Mouse (Mus musculus): ENCODE results near the gene Adig. TPM values are rescaled to one million over a fixed set of nuclear protein-coding genes. Genes with fewer than 3 reads are reported as not detected.

Gene Adig
- not detected for total RNA-seq (2021)
- long read RNA-seq, experiment 1 = 0 reads
- long read RNA-seq, experiment 2 = 0 reads

DNA sequence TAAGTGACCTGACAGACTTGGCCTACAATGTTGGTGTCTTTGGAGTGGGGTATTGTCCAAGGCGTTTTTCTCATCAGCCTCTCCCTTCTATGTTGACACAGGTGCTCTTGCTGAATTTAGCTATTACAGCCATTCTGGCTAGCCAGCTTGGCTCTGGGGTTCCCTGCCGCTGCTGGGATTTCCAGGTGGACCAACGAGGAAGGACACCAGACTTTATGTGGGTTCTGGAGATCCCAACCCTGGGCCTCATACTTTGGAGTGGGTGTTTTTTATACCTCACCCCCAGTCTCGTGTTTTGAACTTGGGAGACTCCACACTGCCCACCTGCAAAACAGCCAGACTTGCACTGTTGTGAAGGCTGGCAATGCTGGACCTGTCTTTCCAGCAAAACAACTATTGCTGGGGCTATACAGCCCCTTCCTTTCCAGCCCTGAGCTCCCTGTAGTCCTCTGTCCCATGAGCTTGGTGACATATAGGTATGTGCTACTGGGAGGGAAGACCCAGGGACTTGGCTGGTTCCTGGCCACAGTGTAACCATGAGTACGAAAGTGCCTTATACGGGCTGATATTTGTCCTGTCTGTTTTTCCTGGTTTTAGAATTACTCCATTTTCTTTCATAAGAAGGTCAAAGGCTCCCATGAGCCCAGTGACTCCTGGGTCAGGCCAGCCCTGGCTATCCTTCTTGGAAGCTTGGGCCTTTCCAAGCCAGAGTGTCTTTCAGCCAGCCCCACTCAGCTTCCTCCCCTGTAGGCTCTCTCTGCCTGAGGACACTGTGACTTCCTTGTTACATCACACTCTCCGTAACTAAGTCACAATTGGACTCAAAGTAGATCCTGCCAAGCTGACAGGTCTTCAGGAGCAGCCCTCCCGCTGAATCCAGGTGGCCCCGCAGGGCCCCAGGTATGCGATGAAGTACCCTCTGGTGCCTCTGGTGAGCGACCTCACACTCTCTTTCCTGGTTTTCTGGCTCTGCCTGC is at the start of gene Adig:
TSS of gene Adig (plus strand) at position 777 of the 977 bp plus-strand sequence.
- intact Hi-C loops (cut with DNase I) = no loop called here
- Histone ChIP-seq H3K27ac (no peak within 1 kb of the TSS), H3K4me3 (no peak within 1 kb of the TSS)
- TF ChIP-seq CTCF (IDR thresholded peaks at IDR 0.05) = no peak
- DNase-seq (ENCODE audit: extremely low spot score in 1 of 2, low spot score in 2 of 2) = no peak

DNA sequence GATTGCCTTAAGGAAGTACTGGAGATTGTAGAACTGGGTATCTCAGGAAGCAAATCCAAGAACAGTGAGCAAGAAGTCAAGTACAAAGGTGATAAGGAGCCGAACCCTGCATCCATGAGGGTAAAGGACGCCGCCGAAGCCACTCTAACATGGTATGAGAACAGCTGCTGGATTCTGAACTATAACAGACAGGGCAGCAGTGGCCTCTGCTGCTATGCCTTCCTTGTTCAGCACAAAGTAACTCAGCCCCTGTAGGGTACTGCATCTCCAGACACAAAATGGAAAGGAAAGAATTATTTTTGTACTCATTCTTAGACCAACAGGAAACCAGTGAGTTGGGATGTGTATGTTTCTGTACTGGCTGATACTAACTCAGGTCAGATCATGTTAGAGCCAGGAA is 46.0 kb upstream of the Adig start:
- intact Hi-C loops (cut with DNase I) = no loop called here
- no peak for TF ChIP-seq CTCF (IDR thresholded peaks at IDR 0.05)
- H3K27ac ChIP-seq = no peak overlapping the region
- no peak overlapping the region for H3K4me3 ChIP-seq
- no peak for DNase-seq (ENCODE audit: extremely low spot score in 1 of 2, low spot score in 2 of 2)

DNA sequence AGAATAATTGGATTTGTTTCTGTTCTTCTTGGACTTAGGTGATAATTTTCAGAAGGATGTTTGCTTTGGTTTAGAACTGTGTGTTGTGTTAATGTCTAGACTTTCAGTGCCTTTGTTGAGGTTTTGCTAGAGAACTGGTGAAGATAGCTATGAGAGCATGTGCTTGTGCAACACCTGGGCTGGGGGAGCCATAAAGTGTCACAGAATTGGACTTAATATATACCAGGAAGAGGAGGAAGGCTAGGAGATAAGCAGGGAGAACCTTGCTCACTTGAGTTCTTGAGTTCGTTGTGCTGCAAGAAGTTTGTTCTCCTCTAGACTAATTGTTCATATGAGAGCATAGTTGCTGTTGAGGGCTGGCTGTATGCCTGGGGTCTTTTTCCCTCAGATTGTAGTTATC is 44.8 kb upstream of the Adig start:
- no peak overlapping the region for H3K27ac ChIP-seq
- H3K4me3 ChIP-seq = no peak overlapping the region
- DNase-seq (ENCODE audit: extremely low spot score in 1 of 2, low spot score in 2 of 2) = no peak
- intact Hi-C loops (cut with DNase I) = no loop called here
- TF ChIP-seq CTCF (IDR thresholded peaks at IDR 0.05) = no peak

DNA sequence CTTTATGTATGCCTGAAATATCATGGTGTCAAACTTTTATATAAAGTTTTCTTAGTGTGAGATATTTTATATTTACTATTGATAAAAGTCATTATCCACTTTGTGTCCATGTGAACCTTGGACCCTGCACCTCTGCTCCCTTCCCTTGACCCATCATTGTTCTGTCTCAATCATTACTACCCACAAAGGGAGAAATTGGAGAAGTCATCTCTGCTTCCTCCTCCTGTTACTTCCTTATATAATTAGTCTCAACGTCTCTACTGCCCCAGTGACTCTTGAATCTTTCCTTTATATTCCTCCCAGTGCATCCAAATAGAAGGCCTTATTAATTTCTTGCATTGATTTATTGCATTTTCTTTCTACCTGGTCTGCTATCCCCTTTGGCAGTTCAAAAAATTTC is 40.0 kb upstream of the Adig start:
- intact Hi-C loops (cut with DNase I) = no loop called here
- Histone ChIP-seq H3K27ac (no peak overlapping the region), H3K4me3 (no peak overlapping the region)
- TF ChIP-seq CTCF (IDR thresholded peaks at IDR 0.05) = no peak
- DNase-seq (ENCODE audit: extremely low spot score in 1 of 2, low spot score in 2 of 2) = no peak

DNA sequence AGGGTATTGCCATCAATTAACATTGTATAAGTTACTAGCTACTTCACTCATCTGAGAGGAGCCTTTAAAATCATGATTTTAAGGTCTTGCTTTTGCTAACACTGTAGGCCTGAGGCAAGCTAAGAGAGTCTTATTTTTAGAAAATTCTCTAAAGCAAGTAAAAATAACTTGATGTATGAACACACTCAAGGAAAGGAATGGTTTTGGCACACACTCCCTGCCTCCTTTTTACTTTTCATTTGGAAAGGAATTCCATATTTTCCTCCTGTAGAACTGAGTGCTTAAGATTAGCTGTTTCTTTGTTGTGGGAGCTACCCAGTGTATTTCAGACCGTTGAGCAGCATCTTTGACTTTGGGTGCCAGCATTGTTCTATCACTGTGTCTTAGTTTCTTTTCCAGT is 28.3 kb upstream of the Adig start:
- intact Hi-C loops (cut with DNase I) = no loop called here
- DNase-seq (ENCODE audit: extremely low spot score in 1 of 2, low spot score in 2 of 2) = no peak
- H3K27ac ChIP-seq = peak overlapping the region; percentile 0; the same call in 1 of the 2 replicates
- TF ChIP-seq CTCF (IDR thresholded peaks at IDR 0.05) = no peak
- no peak overlapping the region for H3K4me3 ChIP-seq

DNA sequence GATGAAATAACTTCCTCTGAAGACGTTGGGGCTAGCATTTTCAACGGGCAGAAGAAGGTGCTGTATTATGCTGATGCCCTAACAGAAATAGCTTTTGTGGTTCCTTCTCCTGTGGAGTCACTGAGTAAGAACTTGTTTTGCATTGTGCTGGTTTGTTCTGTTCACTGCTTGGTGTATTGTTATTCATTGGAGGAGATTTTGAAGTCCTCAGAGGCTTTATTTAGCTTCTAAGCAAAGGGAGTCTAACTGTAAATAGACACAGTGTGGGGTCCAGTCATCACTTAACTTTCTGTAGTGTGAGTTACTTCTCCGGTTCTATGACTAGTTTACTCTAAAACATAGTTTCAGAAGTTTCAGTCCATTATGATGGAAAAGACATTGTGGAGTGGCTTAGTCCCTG is 24.8 kb upstream of the Adig start:
- no peak overlapping the region for H3K4me3 ChIP-seq
- no peak for DNase-seq (ENCODE audit: extremely low spot score in 1 of 2, low spot score in 2 of 2)
- no peak overlapping the region for H3K27ac ChIP-seq
- intact Hi-C loops (cut with DNase I) = no loop called here
- TF ChIP-seq CTCF (IDR thresholded peaks at IDR 0.05) = no peak

DNA sequence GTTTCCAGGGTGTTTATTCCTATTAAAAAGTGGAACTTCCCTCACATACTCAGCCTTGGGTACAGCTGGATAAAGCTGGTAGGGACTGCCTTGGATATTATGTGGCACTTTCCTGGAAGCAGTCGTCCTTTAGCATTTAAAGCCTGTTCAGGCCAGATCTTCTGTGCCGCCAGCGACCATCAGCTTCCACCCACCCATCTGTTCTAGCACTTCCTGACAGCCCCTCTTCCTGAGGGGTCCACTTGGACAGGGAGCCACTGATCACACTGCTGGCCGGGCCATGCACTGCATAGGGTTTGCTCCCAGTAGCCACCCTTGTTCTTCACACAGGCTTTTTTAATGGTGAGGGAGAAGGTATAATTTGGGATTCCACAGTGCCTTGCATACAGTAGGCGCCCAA is 4.0 kb upstream of the Adig start:
- DNase-seq (ENCODE audit: extremely low spot score in 1 of 2, low spot score in 2 of 2) = no peak
- TF ChIP-seq CTCF (IDR thresholded peaks at IDR 0.05) = no peak
- intact Hi-C loops (cut with DNase I) = no loop called here
- no peak overlapping the region for H3K27ac ChIP-seq
- H3K4me3 ChIP-seq = no peak overlapping the region

DNA sequence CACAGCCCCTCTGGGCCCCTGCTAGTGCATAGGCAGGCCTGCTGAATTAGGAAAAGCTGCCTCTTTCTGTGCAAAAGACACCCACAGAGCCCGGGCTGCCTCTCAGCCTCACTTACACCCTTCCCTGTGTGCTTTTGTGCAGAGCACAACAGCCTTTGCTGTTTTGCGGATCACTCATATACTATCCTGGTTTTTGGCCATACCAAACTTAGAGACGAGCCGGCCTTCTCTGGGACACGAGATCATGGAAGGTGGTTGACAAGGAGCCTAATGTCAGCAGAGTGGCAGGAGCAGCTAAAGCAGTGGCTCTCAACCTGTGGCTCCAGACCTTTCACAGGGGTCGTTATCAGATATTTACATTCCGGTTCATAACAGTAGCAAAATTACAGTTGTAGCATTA is 814 bp downstream of the Adig start:
- Histone ChIP-seq H3K4me3 (no peak overlapping the region), H3K27ac (no peak overlapping the region)
- no peak for DNase-seq (ENCODE audit: extremely low spot score in 1 of 2, low spot score in 2 of 2)
- intact Hi-C loops (cut with DNase I) = no loop called here
- TF ChIP-seq CTCF (IDR thresholded peaks at IDR 0.05) = no peak

DNA sequence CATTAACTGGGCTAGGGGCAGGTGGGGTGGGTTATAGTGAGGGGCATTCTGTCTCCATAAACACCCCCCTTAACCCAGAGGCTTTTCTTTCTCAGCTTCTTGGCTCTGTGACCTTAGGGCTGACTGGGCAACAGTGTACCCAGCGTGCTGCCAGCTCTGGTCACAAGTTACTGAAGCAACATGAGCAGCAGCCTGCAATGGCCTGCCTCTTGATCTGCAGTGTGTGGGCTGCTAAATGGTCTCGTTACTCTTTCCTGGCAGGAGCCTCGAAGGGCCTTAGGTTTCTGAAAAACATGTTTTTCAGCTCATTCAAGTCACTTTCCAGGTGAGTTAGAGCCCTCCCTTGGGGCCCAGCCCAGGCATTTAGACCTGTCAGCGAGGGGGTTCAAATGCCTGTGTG is 1.3 kb downstream of the Adig start:
- DNase-seq (ENCODE audit: extremely low spot score in 1 of 2, low spot score in 2 of 2) = no peak
- intact Hi-C loops (cut with DNase I) = no loop called here
- no peak for TF ChIP-seq CTCF (IDR thresholded peaks at IDR 0.05)
- no peak overlapping the region for H3K4me3 ChIP-seq
- H3K27ac ChIP-seq = no peak overlapping the region

DNA sequence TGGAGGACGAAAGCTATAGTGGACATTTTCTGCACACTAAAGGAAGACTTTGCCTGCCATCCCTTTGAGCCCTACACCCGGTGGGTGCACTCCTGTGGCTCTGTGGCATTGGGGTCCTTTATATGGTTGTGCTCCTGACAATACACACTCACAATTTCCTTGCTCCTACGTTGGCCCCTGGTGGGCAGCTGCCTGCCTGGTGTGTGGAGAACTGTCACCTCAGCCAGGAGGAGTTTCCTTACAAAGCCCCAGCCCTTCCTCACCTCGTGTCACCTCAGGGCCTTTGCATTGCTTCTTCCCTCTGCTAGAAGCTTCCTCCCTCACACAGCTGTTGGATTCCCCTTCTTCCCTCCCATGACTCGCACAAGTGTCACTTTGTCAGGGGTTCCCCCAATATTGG is 4.1 kb downstream of the Adig start:
- intact Hi-C loops (cut with DNase I) = no loop called here
- DNase-seq (ENCODE audit: extremely low spot score in 1 of 2, low spot score in 2 of 2) = no peak
- Histone ChIP-seq H3K4me3 (no peak overlapping the region), H3K27ac (no peak overlapping the region)
- no peak for TF ChIP-seq CTCF (IDR thresholded peaks at IDR 0.05)

DNA sequence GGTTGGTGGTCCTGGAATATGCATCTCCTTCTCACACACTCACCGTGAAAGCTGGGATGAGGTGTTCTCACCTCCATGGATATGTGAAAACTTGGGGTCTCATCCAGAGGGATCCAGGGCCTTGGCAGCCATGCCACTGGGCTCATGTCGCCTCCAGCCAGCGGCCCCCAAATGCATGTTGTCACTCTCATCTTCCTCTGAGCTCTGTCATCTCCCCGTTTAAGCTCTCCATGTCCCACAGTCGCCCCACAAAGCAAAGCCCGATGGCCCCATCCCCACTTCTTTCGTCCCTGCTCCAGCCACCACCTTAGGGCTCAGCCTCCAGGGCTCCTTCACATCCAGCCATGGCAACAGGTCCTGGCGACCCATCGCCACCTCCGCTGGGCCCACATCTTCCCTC is 4.6 kb downstream of the Adig start:
- TF ChIP-seq CTCF (IDR thresholded peaks at IDR 0.05) = no peak
- Histone ChIP-seq H3K27ac (no peak overlapping the region), H3K4me3 (no peak overlapping the region)
- intact Hi-C loops (cut with DNase I) = no loop called here
- no peak for DNase-seq (ENCODE audit: extremely low spot score in 1 of 2, low spot score in 2 of 2)

DNA sequence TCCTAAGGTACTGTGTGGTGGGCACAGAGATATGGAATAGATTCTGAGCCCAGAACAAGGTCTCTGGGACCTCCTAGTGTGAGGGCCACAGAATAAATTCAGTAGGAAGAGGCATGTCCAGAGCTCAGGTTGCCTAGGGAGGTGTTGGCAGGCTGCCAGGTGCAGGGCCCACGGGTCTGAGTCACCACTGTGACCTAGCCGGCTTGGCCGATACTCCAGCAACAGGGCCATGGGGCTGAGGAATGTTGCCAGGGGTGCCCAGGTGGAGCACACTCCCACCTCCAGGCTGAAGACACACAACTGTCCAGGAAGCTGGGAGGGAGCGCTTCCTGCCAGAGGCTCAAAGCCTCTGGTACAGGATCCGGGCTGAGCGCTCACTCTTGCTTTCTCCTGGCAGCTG is 8.3 kb downstream of the Adig start:
- Histone ChIP-seq H3K4me3 (no peak overlapping the region), H3K27ac (no peak overlapping the region)
- TF ChIP-seq CTCF (IDR thresholded peaks at IDR 0.05) = no peak
- intact Hi-C loops (cut with DNase I) = no loop called here
- no peak for DNase-seq (ENCODE audit: extremely low spot score in 1 of 2, low spot score in 2 of 2)

DNA sequence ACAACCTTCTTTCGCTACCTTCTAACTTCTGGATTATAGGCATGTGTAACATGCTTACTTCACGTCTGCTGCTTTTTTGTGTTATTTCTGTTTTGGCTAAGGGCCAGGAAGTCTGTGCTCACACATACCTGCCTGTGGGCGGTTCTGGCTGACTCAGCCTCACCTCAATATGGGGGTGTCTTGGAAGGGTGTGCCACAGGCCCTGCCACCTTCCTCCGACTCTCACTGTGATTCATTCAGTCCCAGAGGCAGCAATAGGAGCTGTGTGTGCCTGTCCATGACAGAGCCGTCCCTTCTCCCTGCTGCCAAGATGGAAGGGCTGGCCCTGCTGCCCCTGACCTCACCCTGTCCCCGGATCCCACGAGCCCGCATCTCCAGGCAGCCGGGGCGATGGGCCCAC is 10.1 kb downstream of the Adig start, which contains the start of gene Arhgap40:
TSS of gene Arhgap40 (plus strand) at position 269 of the 400 bp plus-strand sequence.
- no peak for TF ChIP-seq CTCF (IDR thresholded peaks at IDR 0.05)
- Histone ChIP-seq H3K4me3 (no peak within 1 kb of the TSS), H3K27ac (no peak within 1 kb of the TSS)
- DNase-seq (ENCODE audit: extremely low spot score in 1 of 2, low spot score in 2 of 2) = no peak
- intact Hi-C loops (cut with DNase I) = no loop called here
